Mouse (Mus musculus): Measurements from ENCODE around the gene Bscl2.

DNA sequence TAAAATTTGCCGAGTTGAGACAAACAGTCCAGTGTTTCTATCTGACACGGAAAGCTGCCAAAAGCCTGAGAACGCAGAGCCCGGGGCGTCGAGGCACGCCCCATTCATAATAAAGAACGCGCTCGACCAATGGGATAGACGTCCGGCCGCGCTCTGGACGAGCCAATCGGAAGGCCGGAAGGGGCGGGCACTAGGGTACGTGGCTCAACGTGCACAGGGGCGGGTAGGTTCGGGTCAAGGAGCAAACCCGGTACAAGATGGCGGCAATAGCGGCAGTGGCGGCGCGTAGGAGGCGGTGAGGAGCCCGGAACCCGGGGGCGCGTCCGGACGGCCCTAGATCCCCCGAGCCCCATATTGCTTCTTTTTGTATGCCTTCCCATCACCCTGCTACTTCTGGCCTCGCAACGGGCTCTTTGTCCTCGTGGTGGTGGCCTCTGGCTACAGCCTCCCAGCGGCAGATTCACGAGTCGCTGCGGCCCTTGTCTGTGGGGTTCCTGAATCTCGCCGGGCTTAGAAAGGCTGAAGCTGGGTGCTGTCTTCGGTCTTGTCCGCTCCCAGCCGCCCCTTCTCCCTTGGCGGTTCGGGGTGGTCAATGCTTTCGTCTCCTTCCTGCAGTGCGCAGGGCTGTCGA lies 60.7 kb downstream of the Bscl2 start, which contains the start of gene Ganab:
- TF ChIP-seq CTCF (IDR thresholded peaks at IDR 0.05; ENCODE audit: borderline replicate concordance, insufficient read depth, low read depth, low read length) (peak; percentile 13; the same call in 1 of the 2 replicates), POLR2A (IDR thresholded peaks at IDR 0.05; ENCODE audit: borderline replicate concordance, insufficient read depth, low read length) (peak; percentile 79)
